Mouse (Mus musculus) megakaryocyte, embryonic 14.5 days (primary cell): ENCODE results near the gene Taf3. TPM values are rescaled to one million over a fixed set of nuclear protein-coding genes. Genes with fewer than 3 reads are reported as not detected.

Experiments used
- H3K27me3 ChIP-seq: replicated peaks from 2 replicates; pipeline ENCODE3; 2012; ENCODE audit warnings: inconsistent platforms
- H3K36me3 ChIP-seq: replicated peaks from 2 replicates; pipeline ENCODE3; 2012; ENCODE audit warnings: low read length, inconsistent platforms, mixed read lengths
- H3K4me1 ChIP-seq: 2 replicates; pipeline ENCODE4 v1.6.1; 2012; ENCODE audit warnings: inconsistent platforms
- H3K4me3 ChIP-seq: replicated peaks from 2 replicates; pipeline ENCODE3; 2012; ENCODE audit warnings: moderate library complexity, mild to moderate bottlenecking, inconsistent platforms
- H3K9me3 ChIP-seq: 2 replicates; pipeline ENCODE4 v1.6.1; 2012; ENCODE audit warnings: inconsistent platforms
- FLI1 ChIP-seq: IDR thresholded peaks from 2 replicates; pipeline ENCODE4 v1.6.1; 2012; ENCODE audit warnings: low read length, inconsistent platforms, mixed read lengths
- GATA1 ChIP-seq: IDR thresholded peaks from 3 replicates; pipeline ENCODE4 v1.6.1; 2012; ENCODE audit warnings: mixed read lengths, low read length, inconsistent platforms, borderline replicate concordance
- polyA plus RNA-seq: library from polyadenylated mRNA; stranded (reverse); fragments of >175 nt; gene quantifications from 2 replicates; pipeline ENCODE4 v1.2.3, GENCODE M21; 2012; ENCODE audit warnings: low replicate concordance; ENCODE audit not compliant: insufficient read depth

The Taf3 gene
- polyA plus RNA-seq, 1 experiment = 19.0 TPM

DNA sequence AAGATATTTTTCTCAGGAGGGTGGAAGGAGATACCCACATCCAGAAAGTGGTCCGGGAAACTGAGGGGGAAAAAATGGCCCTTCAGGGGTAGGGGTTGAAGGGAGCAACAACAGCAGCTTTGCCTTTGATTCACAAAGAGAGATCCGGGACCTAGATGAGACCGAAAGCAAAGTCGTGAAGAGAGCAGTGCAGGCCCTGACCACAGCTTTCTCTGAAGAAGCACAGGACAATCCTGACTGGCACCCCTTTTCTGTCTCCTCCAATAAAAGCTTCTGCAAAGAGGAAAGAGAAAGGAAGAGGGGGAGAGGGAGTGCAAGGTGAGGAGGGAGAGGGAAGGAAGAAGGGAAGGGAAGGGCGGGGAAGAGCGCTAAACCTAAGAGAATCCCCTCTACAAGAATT is 176.6 kb downstream of the Taf3 start:
- Histone ChIP-seq H3K27me3 (peaks cover 65% of the 10 kb centered on the region), H3K9me3 (no peaks in the 10 kb centered on the region)

GRCm38 (mm10) chr2:9871141-9871716 is 177.2 kb downstream of the Taf3 start:
- TF ChIP-seq FLI1 (no peak), GATA1 (no peak)
- Histone ChIP-seq H3K4me1 (peaks cover 21% of the 10 kb centered on the region), H3K9me3 (no peaks in the 10 kb centered on the region), H3K36me3 (no peaks in the 10 kb centered on the region), H3K27me3 (peaks cover 59% of the 10 kb centered on the region), H3K4me3 (peak overlapping the region; percentile 0)

More for the DNA sequence above, 176.6 kb downstream of the Taf3 start:
- Histone ChIP-seq H3K4me3 (peak overlapping the region; percentile 70), H3K4me1 (peaks cover 22% of the 10 kb centered on the region), H3K36me3 (no peaks in the 10 kb centered on the region)
- TF ChIP-seq GATA1 (no peak), FLI1 (no peak)

DNA sequence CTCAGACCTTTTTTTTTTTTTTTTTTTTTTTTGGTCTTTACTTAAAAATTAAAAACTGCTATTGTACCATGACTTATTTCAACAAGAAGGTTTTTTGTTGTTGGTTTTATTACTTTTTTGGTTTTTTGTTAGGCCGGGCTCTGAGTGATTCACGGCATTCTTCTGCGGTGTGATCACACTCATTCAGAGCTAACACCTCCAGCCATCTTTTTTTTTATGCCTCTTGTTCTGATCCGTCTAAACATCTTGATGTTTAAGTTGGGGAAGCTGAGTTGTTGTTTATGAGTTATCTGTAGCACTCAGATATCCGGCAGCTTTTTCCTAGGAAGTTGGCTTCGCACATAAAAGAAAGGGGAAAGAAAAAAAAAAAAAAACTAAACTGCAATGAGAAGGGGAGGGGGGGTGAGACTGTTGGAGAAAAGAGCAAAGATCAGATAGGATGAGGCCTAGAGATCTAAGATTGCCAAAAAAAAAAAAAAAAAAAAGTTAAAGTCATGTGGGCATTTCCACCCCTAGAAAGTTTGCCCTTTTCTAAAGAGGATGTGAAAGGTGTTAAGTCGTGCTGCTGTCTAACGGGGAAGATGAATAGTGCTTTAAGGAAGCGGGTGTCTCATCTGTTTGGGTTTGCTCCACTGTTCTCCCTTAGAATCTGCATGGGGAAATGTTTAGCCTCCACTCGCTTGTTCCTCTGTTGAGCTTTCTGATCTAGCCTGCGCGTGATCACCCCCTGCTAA is 181.1 kb downstream of the Taf3 start:
- peaks cover 23% of the 10 kb centered on the region for H3K27me3 ChIP-seq
- no peaks in the 10 kb centered on the region for H3K9me3 ChIP-seq
- no peak overlapping the region for H3K4me3 ChIP-seq
- H3K4me1 ChIP-seq = peaks cover 14% of the 10 kb centered on the region
- TF ChIP-seq GATA1 = no peak
- TF ChIP-seq FLI1 = no peak
- H3K36me3 ChIP-seq = no peaks in the 10 kb centered on the region

Other genes with a start within 250 kb of the Taf3 start
- gene 4930412O13Rik, start 167.3 kb downstream of the Taf3 start, polyA plus RNA-seq = not detected in 2 replicates
- not detected in 2 replicates for gene 9230102O04Rik, start 159.1 kb downstream of the Taf3 start, polyA plus RNA-seq
- gene Gata3, start 158.6 kb downstream of the Taf3 start, polyA plus RNA-seq = 0.36 TPM in 1 of 2 replicates, not detected in the other
- gene Atp5c1, start 31.9 kb upstream of the Taf3 start, polyA plus RNA-seq = 6.9 and 17.5 TPM in 2 replicates
- 1.9 TPM in 1 of 2 replicates, not detected in the other for gene Kin, start 32.0 kb upstream of the Taf3 start, polyA plus RNA-seq
- not detected in 2 replicates for gene Itih2, start 82.8 kb upstream of the Taf3 start, polyA plus RNA-seq
- gene Itih5, start 105.0 kb upstream of the Taf3 start, polyA plus RNA-seq = 0.18 and 0.61 TPM in 2 replicates